Mouse (Mus musculus) thymus, adult 2 months (tissue): ENCODE results near the gene Slc2a4. TPM values are rescaled to one million over a fixed set of nuclear protein-coding genes. Genes with fewer than 3 reads are reported as not detected.

ENCODE experiments used
- DNase-seq: peaks from one replicate; pipeline ENCODE4 v3.0.0; 2021
- H3K27ac ChIP-seq: fragments of 200-500 bp; 2 replicates; pipeline ENCODE4 v1.5.1; 2012; ENCODE audit warnings: low read length, control low read depth; ENCODE audit not compliant: control insufficient read depth, insufficient read depth
- H3K27me3 ChIP-seq: fragments of 200-500 bp; 2 replicates; pipeline ENCODE4 v1.6.1; 2012; ENCODE audit warnings: mild to moderate bottlenecking, low read length, moderate library complexity, mixed read lengths; ENCODE audit not compliant: control insufficient read depth, insufficient read depth
- H3K36me3 ChIP-seq: fragments of 200-500 bp; 2 replicates; pipeline ENCODE4 v1.6.1; 2012; ENCODE audit warnings: mild to moderate bottlenecking, low read length, moderate library complexity; ENCODE audit not compliant: control insufficient read depth, insufficient read depth
- H3K4me1 ChIP-seq: fragments of 200-500 bp; replicated peaks from 2 replicates; pipeline ENCODE4 v1.6.1; 2012; ENCODE audit warnings: low read length; ENCODE audit not compliant: control insufficient read depth, insufficient read depth
- H3K4me3 ChIP-seq: fragments of 200-500 bp; 2 replicates; pipeline ENCODE4 v1.5.1; 2012; ENCODE audit warnings: mild to moderate bottlenecking, low read length, control low read depth, moderate library complexity; ENCODE audit not compliant: control insufficient read depth, insufficient read depth
- CTCF ChIP-seq: fragments of 200-500 bp; IDR thresholded peaks from 2 replicates; pipeline ENCODE4 v1.5.1; 2012; ENCODE audit warnings: mild to moderate bottlenecking, control low read depth, low read length, moderate library complexity, borderline replicate concordance; ENCODE audit not compliant: control insufficient read depth, poor library complexity, insufficient read depth; ENCODE audit errors: extremely low read depth
- POLR2A ChIP-seq: fragments of 200-500 bp; IDR thresholded peaks from 2 replicates; pipeline ENCODE4 v1.6.1; 2012; ENCODE audit warnings: mild to moderate bottlenecking, low read length, control low read depth, moderate library complexity; ENCODE audit not compliant: control insufficient read depth, poor library complexity, insufficient read depth; ENCODE audit errors: extremely low read depth
- WGBS: fragments of 180-500 bp; shearing (Covaris S2); methylation state at CpG from one replicate; pipeline ENCODE4 v1.1.7; 2018; 5-methylcytosine and 5-hydroxymethylcytosine counted together
- polyA plus RNA-seq: library from polyadenylated mRNA; depleted of rRNA; stranded (reverse); fragments of >200 nt; gene quantifications from 2 replicates; pipeline ENCODE4 v1.2.3, GENCODE M21; 2012

The Slc2a4 gene
- polyA plus RNA-seq, 1 experiment: 58.9 TPM

- TF ChIP-seq CTCF: no peak
- TF ChIP-seq POLR2A: no peak
- peaks cover 40% of the 10 kb centered on the region for H3K36me3 ChIP-seq
- no peak overlapping the region for H3K27ac ChIP-seq
- no peak overlapping the region for H3K4me3 ChIP-seq
- H3K27me3 ChIP-seq: no peaks in the 10 kb centered on the region
- WGBS: 98% methylated on average over 11 of the region's 11 CpGs
- peaks cover 7% of the 10 kb centered on the region for H3K4me1 ChIP-seq
- DNase-seq: no peak
These were observed 39.3 kb downstream of the Slc2a4 start for GRCm38 (mm10) chr11:69908645-69909044.

DNA sequence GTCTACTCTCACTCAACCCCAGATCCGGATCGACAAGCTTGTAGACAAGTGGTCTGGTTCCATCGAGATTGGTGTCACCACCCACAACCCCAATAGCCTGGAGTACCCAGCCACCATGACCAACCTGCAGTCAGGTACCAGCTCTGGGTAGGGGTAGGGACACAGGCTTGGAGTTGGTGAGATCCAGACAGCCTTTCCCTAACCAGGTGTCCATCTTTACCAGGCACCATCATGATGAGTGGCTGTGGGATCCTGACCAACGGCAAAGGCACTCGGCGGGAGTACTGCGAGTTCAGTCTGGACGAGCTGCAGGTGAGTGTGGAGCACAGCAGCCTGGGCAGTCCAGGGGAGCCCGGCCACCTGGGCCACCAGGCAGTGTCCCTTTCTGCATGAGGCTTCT, 43.7 kb downstream of the Slc2a4 start:
- WGBS: 98% methylated on average over 9 of the region's 9 CpGs
- Histone ChIP-seq H3K4me1 (peaks cover 11% of the 10 kb centered on the region), H3K27ac (no peak overlapping the region), H3K36me3 (peaks cover 36% of the 10 kb centered on the region), H3K27me3 (no peaks in the 10 kb centered on the region), H3K4me3 (no peak overlapping the region)
- TF ChIP-seq POLR2A (no peak), CTCF (no peak)
- DNase-seq: no peak

DNA sequence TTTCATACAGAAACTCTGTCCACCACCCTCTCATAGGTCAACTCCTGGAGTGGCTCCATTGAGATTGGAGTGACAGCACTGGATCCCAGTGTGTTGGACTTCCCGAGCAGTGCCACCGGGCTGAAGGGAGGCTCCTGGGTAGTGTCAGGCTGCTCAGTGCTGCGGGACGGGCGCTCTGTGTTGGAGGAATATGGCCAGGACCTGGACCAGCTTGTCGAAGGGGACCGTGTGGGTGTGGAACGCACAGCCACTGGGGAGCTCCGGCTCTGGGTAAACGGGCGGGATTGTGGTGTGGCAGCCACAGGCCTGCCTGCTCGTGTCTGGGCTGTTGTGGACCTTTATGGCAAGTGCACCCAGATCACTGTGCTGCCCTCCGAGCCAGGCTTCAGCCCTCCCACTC, 45.0 kb downstream of the Slc2a4 start:
- no peak for DNase-seq
- Histone ChIP-seq H3K36me3 (peaks cover 27% of the 10 kb centered on the region), H3K4me1 (peaks cover 18% of the 10 kb centered on the region), H3K27me3 (no peaks in the 10 kb centered on the region), H3K27ac (no peak overlapping the region), H3K4me3 (no peak overlapping the region)
- no peak for TF ChIP-seq CTCF
- TF ChIP-seq POLR2A: no peak
- WGBS: 94% methylated on average over 13 of the region's 13 CpGs

GRCm38 (mm10) chr11:69901993-69902392, 46.0 kb downstream of the Slc2a4 start:
- TF ChIP-seq CTCF (no peak), POLR2A (no peak)
- Histone ChIP-seq H3K4me3 (peak overlapping the region; percentile 65), H3K36me3 (peaks cover 18% of the 10 kb centered on the region), H3K4me1 (peaks cover 18% of the 10 kb centered on the region), H3K27me3 (no peaks in the 10 kb centered on the region), H3K27ac (0 out of 2 replicates have a peak overlapping the region, but pooled peaks have one; percentile 2)
- DNase-seq: no peak
- under 1% methylated on average over 39 of the region's 39 CpGs for WGBS

GRCm38 (mm10) chr11:69901406-69901846, 46.6 kb downstream of the Slc2a4 start:
- H3K36me3 ChIP-seq: peaks cover 18% of the 10 kb centered on the region
- under 1% methylated on average over 42 of the region's 42 CpGs for WGBS
- TF ChIP-seq POLR2A (no peak), CTCF (0 out of 2 replicates have a peak, but pooled peaks have one; percentile 17)
- peak overlapping the region; percentile 86 for H3K27ac ChIP-seq
- peak overlapping the region; percentile 65 for H3K4me3 ChIP-seq
- peak; percentile 94 for DNase-seq
- peaks cover 18% of the 10 kb centered on the region for H3K4me1 ChIP-seq
- H3K27me3 ChIP-seq: no peaks in the 10 kb centered on the region

DNA sequence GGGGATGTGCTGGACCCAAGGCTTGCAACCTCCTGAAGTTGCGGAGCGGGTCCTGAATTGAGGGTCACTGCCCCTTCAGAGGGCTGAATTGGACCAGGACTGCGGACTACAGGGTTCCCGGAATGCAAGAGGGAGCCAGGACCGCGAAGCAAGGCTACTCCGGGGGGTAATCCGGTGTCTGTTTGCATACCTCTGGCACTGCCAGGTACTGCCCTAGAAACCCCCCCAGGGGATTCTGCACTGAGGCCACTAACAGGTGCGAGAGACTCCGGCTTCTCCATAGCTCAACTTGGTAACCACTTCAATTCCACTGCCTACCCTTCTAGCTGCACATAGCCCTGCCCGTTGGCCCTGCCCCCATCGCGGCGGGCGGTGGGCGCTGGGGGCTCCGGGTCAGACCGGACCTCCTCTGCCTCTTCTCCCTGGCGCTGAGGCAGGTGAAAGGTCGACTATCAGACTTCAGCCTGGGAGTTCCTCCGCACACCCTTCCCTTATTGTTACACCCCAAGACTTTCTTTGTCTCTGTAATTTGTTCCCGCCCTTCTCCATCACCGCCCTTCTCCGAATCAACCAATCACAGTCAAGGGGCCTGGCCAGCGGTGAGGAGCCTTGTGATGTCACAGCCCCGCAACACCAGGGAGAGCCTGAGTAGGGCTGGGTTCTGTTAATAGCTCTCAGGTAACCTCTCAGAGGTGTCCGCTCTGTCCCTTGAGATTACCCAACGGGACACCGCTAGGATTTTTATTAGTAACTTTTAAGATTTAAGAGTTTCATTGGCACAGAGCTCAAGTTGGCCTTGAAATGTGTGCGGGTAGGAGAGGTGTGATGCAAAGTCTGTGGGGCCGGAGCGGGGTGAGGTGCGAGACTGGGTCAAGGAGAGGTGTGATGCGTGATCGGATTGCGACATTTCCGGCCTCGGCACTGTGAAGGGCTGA, 47.2 kb downstream of the Slc2a4 start, which contains the start of the genes 2810408A11Rik and Neurl4:
Gene 2810408A11Rik (minus strand): TSS at position 517 of the 935 bp plus-strand sequence.
Gene Neurl4 (plus strand): TSS at position 602 of the 935 bp plus-strand sequence.
- Histone ChIP-seq H3K36me3 (peaks cover 12% of the 10 kb centered on the region), H3K27ac (peak within 1 kb of the TSS; percentile 86), H3K4me3 (peak within 1 kb of the TSS; percentile 65), H3K27me3 (no peaks in the 10 kb centered on the region), H3K4me1 (peaks cover 20% of the 10 kb centered on the region)
- under 1% methylated on average over 38 of the region's 38 CpGs for WGBS
- TF ChIP-seq CTCF (0 out of 2 replicates have a peak, but pooled peaks have one; percentile 49), POLR2A (peak; percentile 95)
- DNase-seq: peak; percentile 91
